Mouse (Mus musculus): ENCODE results near the gene Alx3.

GRCm38 (mm10) chr3:107591612-107592011 lies 3.2 kb upstream of the Alx3 start:
- TF ChIP-seq EP300 (IDR thresholded peaks at IDR 0.05), result no peak
- no peak for TF ChIP-seq CTCF (IDR thresholded peaks at IDR 0.05)

Data from lung, postnatal 0 days (tissue).